Mouse (Mus musculus): ENCODE data around the gene Mphosph9. TPM values are rescaled to one million over a fixed set of nuclear protein-coding genes. Genes with fewer than 3 reads are reported as not detected.

The Mphosph9 gene
- polyA plus RNA-seq, 1 experiment from 2014 or later = 21.2 TPM

GRCm38 (mm10) chr5:124205809-124206380 lies 121.9 kb downstream of the Mphosph9 start:
- no peak overlapping the region for H3K4me2 ChIP-seq (ENCODE audit: low read depth, low read length, severe bottlenecking)
- H3K27ac ChIP-seq (ENCODE audit: low read depth, low read length) = no peak overlapping the region
- DNase-seq (ENCODE audit: low spot score) = no peak
- no peaks in the 10 kb centered on the region for H3K36me3 ChIP-seq (ENCODE audit: control insufficient read depth, insufficient read depth, low read length)
- H3K4me3 ChIP-seq (ENCODE audit: low read depth, low read length) = no peak overlapping the region
- no peak overlapping the region for H3K9ac ChIP-seq (ENCODE audit: low read length)
- H3K9me3 ChIP-seq (ENCODE audit: control insufficient read depth, low read length) = no peaks in the 10 kb centered on the region
- 55% methylated on average over 5 of the region's 5 CpGs for WGBS
- 0 out of 2 replicates have a peak, but pooled peaks cover 4% of the 10 kb centered on the region for H3K4me1 ChIP-seq (replicated peaks; ENCODE audit: control insufficient read depth, insufficient read depth, low read length)
- no peak for ATAC-seq (replicated peaks; ENCODE audit: low FRiP score)
- H3K27me3 ChIP-seq (ENCODE audit: control insufficient read depth, insufficient read depth, low read length) = no peaks in the 10 kb centered on the region

GRCm38 (mm10) chr5:124205211-124205610 lies 122.6 kb downstream of the Mphosph9 start:
- DNase-seq (ENCODE audit: low spot score) (no peak), ATAC-seq (replicated peaks; ENCODE audit: low FRiP score) (no peak)
- Histone ChIP-seq H3K27me3 (ENCODE audit: control insufficient read depth, insufficient read depth, low read length) (no peaks in the 10 kb centered on the region), H3K27ac (ENCODE audit: low read depth, low read length) (no peak overlapping the region), H3K9me3 (ENCODE audit: control insufficient read depth, low read length) (no peaks in the 10 kb centered on the region), H3K4me3 (ENCODE audit: low read depth, low read length) (no peak overlapping the region), H3K36me3 (ENCODE audit: control insufficient read depth, insufficient read depth, low read length) (no peaks in the 10 kb centered on the region), H3K4me2 (ENCODE audit: low read depth, low read length, severe bottlenecking) (no peak overlapping the region), H3K9ac (ENCODE audit: low read length) (no peak overlapping the region), H3K4me1 (replicated peaks; ENCODE audit: control insufficient read depth, insufficient read depth, low read length) (0 out of 2 replicates have a peak, but pooled peaks cover 4% of the 10 kb centered on the region)
- WGBS = 65% methylated on average over 9 of the region's 9 CpGs

GRCm38 (mm10) chr5:124204127-124204794 lies 123.5 kb downstream of the Mphosph9 start:
- 90% methylated on average over 9 of the region's 9 CpGs for WGBS
- DNase-seq (ENCODE audit: low spot score) = no peak

GRCm38 (mm10) chr5:124203251-124203650 lies 124.5 kb downstream of the Mphosph9 start:
- 87% methylated on average over 4 of the region's 4 CpGs for WGBS
- no peaks in the 10 kb centered on the region for H3K9me3 ChIP-seq (ENCODE audit: control insufficient read depth, low read length)
- no peak overlapping the region for H3K4me2 ChIP-seq (ENCODE audit: low read depth, low read length, severe bottlenecking)
- H3K27me3 ChIP-seq (ENCODE audit: control insufficient read depth, insufficient read depth, low read length) = no peaks in the 10 kb centered on the region
- no peak overlapping the region for H3K27ac ChIP-seq (ENCODE audit: low read depth, low read length)
- no peak overlapping the region for H3K4me3 ChIP-seq (ENCODE audit: low read depth, low read length)
- ATAC-seq (replicated peaks; ENCODE audit: low FRiP score) = no peak
- 0 out of 2 replicates have a peak, but pooled peaks cover 4% of the 10 kb centered on the region for H3K4me1 ChIP-seq (replicated peaks; ENCODE audit: control insufficient read depth, insufficient read depth, low read length)
- no peak for DNase-seq (ENCODE audit: low spot score)
- no peak overlapping the region for H3K9ac ChIP-seq (ENCODE audit: low read length)
- H3K36me3 ChIP-seq (ENCODE audit: control insufficient read depth, insufficient read depth, low read length) = no peaks in the 10 kb centered on the region

More at GRCm38 (mm10) chr5:124204127-124204794, 123.5 kb downstream of the Mphosph9 start:
- Histone ChIP-seq H3K27me3 (ENCODE audit: control insufficient read depth, insufficient read depth, low read length) (no peaks in the 10 kb centered on the region), H3K9me3 (ENCODE audit: control insufficient read depth, low read length) (no peaks in the 10 kb centered on the region), H3K36me3 (ENCODE audit: control insufficient read depth, insufficient read depth, low read length) (no peaks in the 10 kb centered on the region), H3K27ac (ENCODE audit: low read depth, low read length) (no peak overlapping the region), H3K4me2 (ENCODE audit: low read depth, low read length, severe bottlenecking) (no peak overlapping the region), H3K4me3 (ENCODE audit: low read depth, low read length) (no peak overlapping the region), H3K4me1 (replicated peaks; ENCODE audit: control insufficient read depth, insufficient read depth, low read length) (0 out of 2 replicates have a peak, but pooled peaks cover 4% of the 10 kb centered on the region), H3K9ac (ENCODE audit: low read length) (no peak overlapping the region)
- no peak for ATAC-seq (replicated peaks; ENCODE audit: low FRiP score)

- H3K4me1 ChIP-seq (replicated peaks; ENCODE audit: control insufficient read depth, insufficient read depth, low read length) = 0 out of 2 replicates have a peak, but pooled peaks cover 4% of the 10 kb centered on the region
These were observed 125.7 kb downstream of the Mphosph9 start for GRCm38 (mm10) chr5:124202071-124202470.

GRCm38 (mm10) chr5:124201564-124201963 lies 126.2 kb downstream of the Mphosph9 start:
- H3K4me2 ChIP-seq (ENCODE audit: low read depth, low read length, severe bottlenecking) = no peak overlapping the region
- WGBS = 88% methylated on average over 2 of the region's 2 CpGs
- H3K36me3 ChIP-seq (ENCODE audit: control insufficient read depth, insufficient read depth, low read length) = no peaks in the 10 kb centered on the region
- no peak overlapping the region for H3K9ac ChIP-seq (ENCODE audit: low read length)
- no peaks in the 10 kb centered on the region for H3K9me3 ChIP-seq (ENCODE audit: control insufficient read depth, low read length)
- 0 out of 2 replicates have a peak, but pooled peaks cover 4% of the 10 kb centered on the region for H3K4me1 ChIP-seq (replicated peaks; ENCODE audit: control insufficient read depth, insufficient read depth, low read length)
- no peaks in the 10 kb centered on the region for H3K27me3 ChIP-seq (ENCODE audit: control insufficient read depth, insufficient read depth, low read length)
- DNase-seq (ENCODE audit: low spot score) (no peak), ATAC-seq (replicated peaks; ENCODE audit: low FRiP score) (no peak)
- no peak overlapping the region for H3K4me3 ChIP-seq (ENCODE audit: low read depth, low read length)
- H3K27ac ChIP-seq (ENCODE audit: low read depth, low read length) = no peak overlapping the region

More at GRCm38 (mm10) chr5:124202071-124202470, 125.7 kb downstream of the Mphosph9 start:
- no peak overlapping the region for H3K27ac ChIP-seq (ENCODE audit: low read depth, low read length)
- WGBS = 76% methylated on average over 4 of the region's 4 CpGs
- H3K36me3 ChIP-seq (ENCODE audit: control insufficient read depth, insufficient read depth, low read length) = no peaks in the 10 kb centered on the region
- H3K27me3 ChIP-seq (ENCODE audit: control insufficient read depth, insufficient read depth, low read length) = no peaks in the 10 kb centered on the region
- no peaks in the 10 kb centered on the region for H3K9me3 ChIP-seq (ENCODE audit: control insufficient read depth, low read length)
- no peak overlapping the region for H3K4me3 ChIP-seq (ENCODE audit: low read depth, low read length)
- DNase-seq (ENCODE audit: low spot score) (no peak), ATAC-seq (replicated peaks; ENCODE audit: low FRiP score) (no peak)
- H3K4me2 ChIP-seq (ENCODE audit: low read depth, low read length, severe bottlenecking) = no peak overlapping the region
- no peak overlapping the region for H3K9ac ChIP-seq (ENCODE audit: low read length)

Other genes with a start within 250 kb of the Mphosph9 start
- gene Abcb9, start 232.2 kb downstream of the Mphosph9 start, polyA plus RNA-seq (2014; fragmentation: Nextera tagmentation; extraction: Ambion mirVana) = 1.6 and 1.7 TPM in 2 replicates
- gene Ogfod2, start 215.7 kb downstream of the Mphosph9 start, polyA plus RNA-seq (2014; fragmentation: Nextera tagmentation; extraction: Ambion mirVana) = 14.5 and 15.8 TPM in 2 replicates
- 108 and 110 TPM in 2 replicates for gene Arl6ip4, start 211.9 kb downstream of the Mphosph9 start, polyA plus RNA-seq (2014; fragmentation: Nextera tagmentation; extraction: Ambion mirVana)
- 6.8 and 7.1 TPM in 2 replicates for gene Pitpnm2, start 78.2 kb downstream of the Mphosph9 start, polyA plus RNA-seq (2014; fragmentation: Nextera tagmentation; extraction: Ambion mirVana)
- gene 2810006K23Rik, start 117 bp upstream of the Mphosph9 start, polyA plus RNA-seq (2014; fragmentation: Nextera tagmentation; extraction: Ambion mirVana) = 17.9 and 20.2 TPM in 2 replicates
- gene Cdk2ap1, start 35.1 kb upstream of the Mphosph9 start, polyA plus RNA-seq (2014; fragmentation: Nextera tagmentation; extraction: Ambion mirVana) = 310 and 367 TPM in 2 replicates
- 87.3 and 92.8 TPM in 2 replicates for gene Sbno1, start 98.0 kb upstream of the Mphosph9 start, polyA plus RNA-seq (2014; fragmentation: Nextera tagmentation; extraction: Ambion mirVana)
- gene Kmt5a, start 112.0 kb upstream of the Mphosph9 start, polyA plus RNA-seq (2014; fragmentation: Nextera tagmentation; extraction: Ambion mirVana) = 120 and 133 TPM in 2 replicates
- gene Rilpl2, start 150.4 kb upstream of the Mphosph9 start, polyA plus RNA-seq (2014; fragmentation: Nextera tagmentation; extraction: Ambion mirVana) = 20.7 and 22.1 TPM in 2 replicates
- gene Snrnp35, start 155.2 kb upstream of the Mphosph9 start, polyA plus RNA-seq (2014; fragmentation: Nextera tagmentation; extraction: Ambion mirVana) = 14.3 and 17.3 TPM in 2 replicates
- gene Rilpl1, start 203.4 kb upstream of the Mphosph9 start, polyA plus RNA-seq (2014; fragmentation: Nextera tagmentation; extraction: Ambion mirVana) = 21.6 and 24.1 TPM in 2 replicates
- gene Tmed2, start 212.7 kb upstream of the Mphosph9 start, polyA plus RNA-seq (2014; fragmentation: Nextera tagmentation; extraction: Ambion mirVana) = 445 and 465 TPM in 2 replicates
- gene Ddx55, start 224.9 kb upstream of the Mphosph9 start, polyA plus RNA-seq (2014; fragmentation: Nextera tagmentation; extraction: Ambion mirVana) = 16.5 and 18.3 TPM in 2 replicates